Mouse (Mus musculus) stomach, postnatal 0 days (tissue): Measurements from ENCODE around the gene Zfp652.

Experiments used
- CTCF ChIP-seq: IDR thresholded peaks from 2 replicates; pipeline ENCODE4 v1.5.1; 2016; ENCODE audit warnings: antibody characterized with exemption, low read depth, mild to moderate bottlenecking, moderate library complexity
- EP300 ChIP-seq: optimal IDR thresholded peaks from 2 replicates; pipeline ENCODE3; 2016; ENCODE audit warnings: antibody characterized with exemption

- no peak for TF ChIP-seq CTCF
- TF ChIP-seq EP300: no peak
Observed at GRCm38 (mm10) chr11:95786511-95786910, 74.0 kb downstream of the Zfp652 start.
